Mouse (Mus musculus): ENCODE data around the gene Itsn1.

DNA sequence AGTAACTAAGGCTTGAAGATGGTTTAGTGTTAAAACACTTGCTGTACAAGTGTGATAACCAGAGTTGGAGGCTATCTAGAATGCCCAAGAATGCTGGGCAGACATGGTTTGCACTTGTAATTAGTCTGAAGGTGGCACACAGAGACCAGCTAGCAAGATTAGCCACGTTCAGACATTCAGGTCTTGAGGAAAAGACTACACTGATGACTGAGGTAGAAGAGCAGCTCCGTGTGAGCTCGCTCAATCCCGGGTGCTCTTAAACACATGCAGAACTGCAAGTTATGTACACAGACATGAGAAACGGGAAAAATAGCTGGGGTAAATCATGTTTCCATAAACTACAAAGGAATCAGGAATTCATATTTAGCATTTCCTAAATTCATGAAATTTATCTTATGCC, 48.4 kb upstream of the Itsn1 start:
- TF ChIP-seq CTCF (IDR thresholded peaks at IDR 0.05; ENCODE audit: control insufficient read depth, insufficient read depth, insufficient replicate concordance, low read depth, low read length) = no peak
- TF ChIP-seq POLR2A (IDR thresholded peaks at IDR 0.05; ENCODE audit: control insufficient read depth, low read depth, low read length) = no peak
